Mouse (Mus musculus) neural tube, postnatal 0 days (tissue): ENCODE measurements around the gene Tep1. TPM values are rescaled to one million over a fixed set of nuclear protein-coding genes. Genes with fewer than 3 reads are reported as not detected.

Experiments
- polyA plus RNA-seq: library from polyadenylated mRNA; unstranded; fragments of >200 nt; fragmentation: Nextera tagmentation; extraction: Ambion mirVana; gene quantifications from 2 replicates; pipeline ENCODE4 v1.2.1, GENCODE M21; 2015

The Tep1 gene
- polyA plus RNA-seq, result 2.4 and 3.1 TPM in 2 replicates

DNA sequence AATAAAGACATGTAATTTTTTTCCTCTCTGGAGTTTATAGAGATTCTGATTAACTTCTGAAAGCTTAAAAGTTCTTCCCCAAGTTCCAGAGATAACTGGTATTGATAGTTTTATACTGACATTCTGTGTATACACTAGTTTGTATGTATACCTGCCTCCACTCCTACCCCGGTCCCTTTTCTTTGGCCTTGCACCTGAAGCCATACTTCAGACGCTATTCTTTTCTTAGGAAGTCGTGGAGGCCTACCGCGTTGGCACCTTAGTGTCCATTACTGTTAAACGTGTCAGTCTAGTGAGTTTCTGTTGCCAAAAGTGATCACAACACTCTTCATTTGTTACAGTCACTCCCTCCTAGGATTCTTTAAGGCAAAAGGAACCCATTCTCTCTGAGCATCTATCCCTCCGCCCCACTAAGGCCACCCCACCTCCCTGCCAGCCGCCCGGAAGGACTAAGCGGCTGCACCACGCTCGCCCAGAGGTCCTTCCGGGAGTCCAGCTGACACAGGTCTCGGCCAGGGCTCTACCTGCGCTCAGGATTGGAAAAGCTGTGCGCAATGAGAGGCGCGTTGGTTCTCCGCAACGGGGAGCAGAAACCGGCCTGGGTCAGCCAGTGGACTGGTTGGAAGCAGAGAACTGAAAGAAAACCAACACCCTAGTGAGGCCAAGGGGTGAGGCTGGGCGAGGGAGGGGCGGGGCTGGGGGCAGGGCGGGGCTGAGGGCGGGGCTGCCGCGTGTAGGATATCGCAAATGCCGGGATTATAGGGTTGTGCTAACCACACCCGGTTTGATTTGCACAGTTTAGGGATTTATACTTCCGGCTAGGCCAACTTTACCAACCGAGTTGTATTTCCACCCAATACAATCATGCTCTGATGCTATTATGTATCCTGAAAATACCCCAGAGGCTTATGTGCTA lies at the start of gene Tep1:
TSS of gene Tep1 (minus strand) at position 672 of the 916 bp plus-strand sequence.

DNA sequence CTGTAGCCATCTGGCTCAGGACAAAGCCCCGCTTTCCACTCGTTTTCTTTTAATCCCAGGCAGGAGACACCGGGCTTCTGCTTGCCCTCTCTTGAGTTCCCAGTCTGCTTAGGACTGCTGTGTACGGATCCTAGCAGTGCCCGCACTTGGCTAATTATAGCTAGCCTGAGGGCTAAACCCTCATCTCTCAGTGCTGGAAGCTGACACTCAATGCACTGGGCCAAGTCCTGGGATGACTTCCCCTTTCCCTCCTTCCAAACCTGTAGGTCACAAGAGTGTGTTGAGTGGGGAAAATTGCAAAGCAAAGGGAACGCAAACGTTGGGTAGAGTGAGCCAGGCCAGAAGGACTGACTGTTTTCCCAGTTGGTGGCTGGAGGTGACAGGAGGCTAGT lies 27.0 kb upstream of the Tep1 start, which contains the start of gene Klhl33:
TSS of gene Klhl33 (minus strand) at position 134 of the 392 bp plus-strand sequence.

DNA sequence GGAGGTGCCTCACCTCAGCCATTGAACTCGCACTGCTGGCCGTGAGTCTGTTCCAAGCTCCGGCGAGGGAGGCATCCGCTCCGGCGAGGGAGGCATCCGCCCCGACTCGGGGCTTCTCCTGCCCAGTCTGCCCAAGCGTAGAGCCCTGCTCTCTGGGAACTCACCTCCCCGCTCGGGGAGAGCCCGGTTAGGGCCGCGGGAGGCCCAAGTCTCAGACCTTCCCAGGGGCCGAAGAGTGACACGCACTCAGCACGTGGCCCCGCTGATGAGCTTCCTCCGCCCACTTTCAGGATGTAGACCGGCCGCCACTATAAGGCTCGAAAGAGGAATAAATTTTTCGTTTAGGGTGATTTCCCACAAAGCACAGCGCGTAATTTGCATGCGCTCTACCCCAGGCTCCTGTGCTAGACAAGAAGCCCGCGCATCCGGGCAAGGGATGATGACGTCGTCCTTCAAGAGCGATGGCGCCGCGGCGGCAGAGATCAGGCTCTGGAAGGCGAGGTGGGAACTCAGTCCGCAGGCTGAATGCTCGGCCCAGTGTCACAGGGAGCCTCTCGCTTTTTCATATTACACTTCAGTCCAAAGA lies 62.8 kb downstream of the Tep1 start, which contains the start of the genes Ccnb1ip1 and Parp2:
TSS of gene Ccnb1ip1 (minus strand) at position 246 of the 586 bp plus-strand sequence.
TSS of gene Parp2 (plus strand) at position 355 of the 586 bp plus-strand sequence.

DNA sequence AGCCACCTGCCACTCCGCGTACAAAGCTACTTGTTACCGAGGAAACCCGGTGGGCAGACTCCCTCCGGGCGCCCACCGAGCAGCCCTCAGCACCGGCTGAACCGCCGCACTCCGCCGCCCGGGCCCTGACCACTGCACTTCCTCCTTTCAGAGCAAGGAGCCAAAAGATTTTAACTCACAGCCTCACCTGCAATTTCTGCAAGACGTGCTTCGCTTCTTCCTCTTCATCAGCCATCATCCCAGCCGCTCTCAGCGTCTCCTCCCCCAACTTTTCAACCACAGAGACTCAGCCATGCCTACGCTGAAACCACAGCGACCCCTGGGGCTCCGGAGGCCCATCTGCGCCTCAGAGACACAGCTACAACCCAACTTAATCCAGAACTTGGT lies 85.1 kb downstream of the Tep1 start, which contains the start of gene Ttc5:
TSS of gene Ttc5 (minus strand) at position 269 of the 387 bp plus-strand sequence.

Other genes with a start within 250 kb of the Tep1 start
- gene Olfr745, start 231.2 kb downstream of the Tep1 start, polyA plus RNA-seq, result not detected in 2 replicates
- not detected in 2 replicates for gene Olfr746, start 223.5 kb downstream of the Tep1 start, polyA plus RNA-seq
- not detected in 2 replicates for gene Olfr747, start 177.4 kb downstream of the Tep1 start, polyA plus RNA-seq
- gene Olfr748, start 163.2 kb downstream of the Tep1 start, polyA plus RNA-seq, result not detected in 2 replicates
- gene Olfr749, start 125.5 kb downstream of the Tep1 start, polyA plus RNA-seq, result not detected in 2 replicates
- gene Ttc5, start 85.0 kb downstream of the Tep1 start, polyA plus RNA-seq, result 79.0 and 87.6 TPM in 2 replicates
- gene Ccnb1ip1, start 62.8 kb downstream of the Tep1 start, polyA plus RNA-seq, result not detected in 2 replicates
- gene Parp2, start 62.7 kb downstream of the Tep1 start, polyA plus RNA-seq, result 34.4 TPM in 2 replicates
- 4.9 TPM in 2 replicates for gene Klhl33, start 26.9 kb upstream of the Tep1 start, polyA plus RNA-seq
- 77.1 and 87.6 TPM in 2 replicates for gene Osgep, start 54.3 kb upstream of the Tep1 start, polyA plus RNA-seq
- gene Apex1, start 54.4 kb upstream of the Tep1 start, polyA plus RNA-seq, result 120 and 123 TPM in 2 replicates
- gene Pip4p1, start 60.3 kb upstream of the Tep1 start, polyA plus RNA-seq, result 107 and 115 TPM in 2 replicates
- 22.7 and 25.6 TPM in 2 replicates for gene Pnp, start 60.5 kb upstream of the Tep1 start, polyA plus RNA-seq
- gene Gm49342, start 74.0 kb upstream of the Tep1 start, polyA plus RNA-seq, result not detected in 2 replicates
- 1.1 and 1.5 TPM in 2 replicates for gene Pnp2, start 85.4 kb upstream of the Tep1 start, polyA plus RNA-seq
- gene Rnase10, start 137.2 kb upstream of the Tep1 start, polyA plus RNA-seq, result 0.13 TPM in 1 of 2 replicates, not detected in the other
- gene Rnase9, start 171.3 kb upstream of the Tep1 start, polyA plus RNA-seq, result not detected in 2 replicates
- gene Rnase11, start 179.6 kb upstream of the Tep1 start, polyA plus RNA-seq, result not detected in 2 replicates
- not detected in 2 replicates for gene Rnase12, start 187.1 kb upstream of the Tep1 start, polyA plus RNA-seq
- 0.06 TPM in 1 of 2 replicates, not detected in the other for gene Olfr750, start 203.9 kb upstream of the Tep1 start, polyA plus RNA-seq
- 28.1 and 29.2 TPM in 2 replicates for gene Rnase4, start 220.5 kb upstream of the Tep1 start, polyA plus RNA-seq
- gene Ang, start 220.6 kb upstream of the Tep1 start, polyA plus RNA-seq, result 5.1 and 5.8 TPM in 2 replicates
- gene Eddm3b, start 243.9 kb upstream of the Tep1 start, polyA plus RNA-seq, result not detected in 2 replicates